Mouse (Mus musculus): Measurements from ENCODE around the gene Sbpl. TPM values are rescaled to one million over a fixed set of nuclear protein-coding genes. Genes with fewer than 3 reads are reported as not detected.
"Not testable (repeated sequence)": the region's sequence is repeated elsewhere in the genome, so short reads cannot be mapped to it uniquely, and the experiment has no call there.

The Sbpl gene
- polyA plus RNA-seq, 1 experiment from 2014 or later, result not detected

DNA sequence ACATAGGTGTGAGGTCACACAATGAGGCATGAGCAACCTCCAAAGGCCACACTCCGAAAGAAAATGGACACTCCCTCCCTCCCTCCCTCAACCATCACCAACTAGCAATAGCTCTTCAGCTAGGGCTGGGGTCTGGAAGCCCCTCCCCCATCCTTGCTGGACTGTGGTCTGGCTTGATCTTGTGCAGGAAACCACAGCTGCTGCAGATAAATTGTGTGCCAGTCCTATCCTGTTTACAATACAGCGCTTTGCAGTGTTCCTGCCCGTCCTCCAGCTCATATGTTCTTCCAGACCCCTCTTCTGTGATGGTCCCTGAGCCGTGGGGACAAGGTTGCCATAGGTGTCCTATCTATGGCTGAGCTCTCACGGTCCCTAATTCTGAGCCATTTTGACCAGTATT, 23.9 kb downstream of the Sbpl start:
- Histone ChIP-seq H3K27me3 (replicated peaks; ENCODE audit: control insufficient read depth, insufficient read depth, low read length) (no peaks in the 10 kb centered on the region), H3K4me2 (ENCODE audit: low read length) (no peak overlapping the region), H3K27ac (ENCODE audit: low read depth, low read length) (no peak overlapping the region), H3K36me3 (ENCODE audit: control insufficient read depth, insufficient read depth, low read length) (no peaks in the 10 kb centered on the region), H3K4me1 (ENCODE audit: control insufficient read depth, insufficient read depth, low read length) (no peaks in the 10 kb centered on the region), H3K4me3 (ENCODE audit: low read depth, low read length) (no peak overlapping the region), H3K9ac (ENCODE audit: low read length) (no peak overlapping the region), H3K9me3 (replicated peaks; ENCODE audit: control insufficient read depth, low read length) (no peaks in the 10 kb centered on the region)
- ATAC-seq, result no peak
- DNase-seq (ENCODE audit: low spot score), result no peak
- WGBS, result 87% methylated on average over 5 of the region's 5 CpGs

DNA sequence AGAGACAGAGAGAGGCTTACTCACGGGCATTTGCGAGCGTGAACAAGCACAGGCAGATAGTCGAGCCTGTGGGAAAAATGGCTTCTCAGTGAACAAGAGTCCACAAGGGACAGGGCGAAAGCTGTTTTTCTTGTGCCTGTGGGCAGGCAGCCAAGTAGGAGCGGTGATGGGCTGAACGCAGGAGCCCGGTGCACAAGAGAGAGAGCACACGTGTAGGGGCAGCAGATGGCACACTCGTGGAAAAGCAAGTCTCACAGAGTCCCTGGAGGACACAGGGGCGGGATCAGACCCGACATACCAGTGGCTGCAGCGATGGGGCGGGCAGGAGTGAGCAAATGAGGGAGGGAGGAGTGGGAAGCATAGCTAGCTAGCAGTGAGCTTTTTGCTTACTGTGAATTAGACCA, 30.0 kb downstream of the Sbpl start:
- H3K9ac ChIP-seq (ENCODE audit: low read length), result peak overlapping the region; percentile 65
- WGBS, result 2% methylated on average over 14 of the region's 14 CpGs
- peaks cover 3% of the 10 kb centered on the region; the same call in 1 of the 2 replicates for H3K4me1 ChIP-seq (ENCODE audit: control insufficient read depth, insufficient read depth, low read length)
- peak; percentile 81 for DNase-seq (ENCODE audit: low spot score)
- no peaks in the 10 kb centered on the region for H3K9me3 ChIP-seq (replicated peaks; ENCODE audit: control insufficient read depth, low read length)
- H3K36me3 ChIP-seq (ENCODE audit: control insufficient read depth, insufficient read depth, low read length), result no peaks in the 10 kb centered on the region
- H3K4me2 ChIP-seq (ENCODE audit: low read length), result peak overlapping the region; percentile 68
- H3K4me3 ChIP-seq (ENCODE audit: low read depth, low read length), result peak overlapping the region; percentile 47
- H3K27ac ChIP-seq (ENCODE audit: low read depth, low read length), result peak overlapping the region; percentile 90
- H3K27me3 ChIP-seq (replicated peaks; ENCODE audit: control insufficient read depth, insufficient read depth, low read length), result no peaks in the 10 kb centered on the region
- ATAC-seq, result peak; percentile 75

DNA sequence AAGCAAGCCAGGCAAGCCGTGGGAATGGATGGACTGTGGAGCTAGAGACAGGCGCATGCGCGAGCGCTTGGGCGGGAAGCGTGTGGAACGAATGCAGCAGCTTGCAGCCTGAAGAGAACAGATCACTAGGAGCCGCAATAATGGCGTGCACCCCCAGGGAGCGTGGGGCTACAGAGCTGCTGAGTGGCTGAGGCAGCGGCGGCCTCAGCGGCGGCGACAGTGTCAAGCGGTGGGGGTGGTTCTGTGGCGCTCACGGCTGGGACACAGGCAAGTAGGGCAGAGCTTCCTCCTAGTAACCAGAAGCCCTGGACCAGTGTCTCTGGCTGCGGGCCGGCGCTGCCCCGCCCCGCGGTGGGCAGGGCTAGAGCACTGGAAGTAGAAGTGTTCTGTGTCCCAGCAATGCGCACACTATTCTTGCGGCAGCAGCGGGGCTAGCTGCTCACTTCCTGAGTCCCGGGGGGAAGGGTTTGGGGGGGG, 30.5 kb downstream of the Sbpl start:
- WGBS, result 0% methylated on average over 29 of the region's 29 CpGs
- H3K27me3 ChIP-seq (replicated peaks; ENCODE audit: control insufficient read depth, insufficient read depth, low read length), result no peaks in the 10 kb centered on the region
- peak overlapping the region; percentile 90 for H3K27ac ChIP-seq (ENCODE audit: low read depth, low read length)
- DNase-seq (ENCODE audit: low spot score), result peak; percentile 95
- peak overlapping the region; percentile 65 for H3K9ac ChIP-seq (ENCODE audit: low read length)
- H3K4me1 ChIP-seq (ENCODE audit: control insufficient read depth, insufficient read depth, low read length), result peaks cover 3% of the 10 kb centered on the region; the same call in 1 of the 2 replicates
- peak overlapping the region; percentile 68 for H3K4me2 ChIP-seq (ENCODE audit: low read length)
- no peaks in the 10 kb centered on the region for H3K9me3 ChIP-seq (replicated peaks; ENCODE audit: control insufficient read depth, low read length)
- peak overlapping the region; percentile 47 for H3K4me3 ChIP-seq (ENCODE audit: low read depth, low read length)
- ATAC-seq, result peak; percentile 99
- no peaks in the 10 kb centered on the region for H3K36me3 ChIP-seq (ENCODE audit: control insufficient read depth, insufficient read depth, low read length)

DNA sequence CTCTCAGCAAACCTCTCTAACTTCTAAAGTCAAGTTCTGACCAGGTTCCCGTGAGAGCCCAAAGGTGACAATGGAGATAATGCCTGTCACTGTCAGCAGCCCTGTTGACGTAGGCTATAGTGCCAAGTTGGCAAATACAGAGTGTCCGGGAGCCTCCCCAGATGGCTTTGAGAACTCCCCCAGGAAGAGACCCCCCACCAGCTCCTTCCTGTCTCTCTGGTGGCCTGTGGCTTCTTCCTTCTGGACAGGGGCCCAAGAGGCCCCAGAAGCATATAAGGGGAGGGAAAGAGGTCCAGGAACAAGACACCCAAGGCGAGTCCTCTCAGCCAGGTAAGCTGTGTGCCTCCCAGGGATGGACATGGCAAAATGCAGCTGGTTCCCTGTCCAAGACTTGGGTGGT, 37.9 kb downstream of the Sbpl start, which contains the start of gene Dcpp3:
Gene Dcpp3 (plus strand): TSS at position 301 of the 400 bp plus-strand sequence.
- H3K9ac ChIP-seq (ENCODE audit: low read length); DNase-seq (ENCODE audit: low spot score); H3K27ac ChIP-seq (ENCODE audit: low read depth, low read length); H3K36me3 ChIP-seq (ENCODE audit: control insufficient read depth, insufficient read depth, low read length); H3K9me3 ChIP-seq (replicated peaks; ENCODE audit: control insufficient read depth, low read length); H3K27me3 ChIP-seq (replicated peaks; ENCODE audit: control insufficient read depth, insufficient read depth, low read length); H3K4me1 ChIP-seq (ENCODE audit: control insufficient read depth, insufficient read depth, low read length); H3K4me2 ChIP-seq (ENCODE audit: low read length); ATAC-seq; H3K4me3 ChIP-seq (ENCODE audit: low read depth, low read length): not testable (repeated sequence)
- WGBS, result 81% methylated on average over 4 of the region's 4 CpGs

Other genes with a start within 250 kb of the Sbpl start
- not detected in 2 replicates for gene 1520401A03Rik, start 232.5 kb downstream of the Sbpl start, polyA plus RNA-seq (2014; fragmentation: Nextera tagmentation; extraction: Ambion mirVana)
- gene Pkmyt1, start 228.9 kb downstream of the Sbpl start, polyA plus RNA-seq (2014; fragmentation: Nextera tagmentation; extraction: Ambion mirVana), result 18.0 and 23.1 TPM in 2 replicates
- 31.9 and 38.3 TPM in 2 replicates for gene Paqr4, start 214.4 kb downstream of the Sbpl start, polyA plus RNA-seq (2014; fragmentation: Nextera tagmentation; extraction: Ambion mirVana)
- 0.23 and 0.25 TPM in 2 replicates for gene Kremen2, start 209.4 kb downstream of the Sbpl start, polyA plus RNA-seq (2014; fragmentation: Nextera tagmentation; extraction: Ambion mirVana)
- 129 and 143 TPM in 2 replicates for gene Flywch1, start 183.7 kb downstream of the Sbpl start, polyA plus RNA-seq (2014; fragmentation: Nextera tagmentation; extraction: Ambion mirVana)
- gene Flywch2, start 169.2 kb downstream of the Sbpl start, polyA plus RNA-seq (2014; fragmentation: Nextera tagmentation; extraction: Ambion mirVana), result 36.9 and 44.2 TPM in 2 replicates
- 226 and 339 TPM in 2 replicates for gene Srrm2, start 164.7 kb downstream of the Sbpl start, polyA plus RNA-seq (2014; fragmentation: Nextera tagmentation; extraction: Ambion mirVana)
- 1,202 and 1,508 TPM in 2 replicates for gene Elob, start 126.1 kb downstream of the Sbpl start, polyA plus RNA-seq (2014; fragmentation: Nextera tagmentation; extraction: Ambion mirVana)
- gene Prss33, start 119.2 kb downstream of the Sbpl start, polyA plus RNA-seq (2014; fragmentation: Nextera tagmentation; extraction: Ambion mirVana), result not detected in 2 replicates
- gene Prss32, start 111.4 kb downstream of the Sbpl start, polyA plus RNA-seq (2014; fragmentation: Nextera tagmentation; extraction: Ambion mirVana), result not detected in 2 replicates
- gene Prss41, start 111.1 kb downstream of the Sbpl start, polyA plus RNA-seq (2014; fragmentation: Nextera tagmentation; extraction: Ambion mirVana), result 0.31 and 0.66 TPM in 2 replicates
- not detected in 2 replicates for gene Prss21, start 87.2 kb downstream of the Sbpl start, polyA plus RNA-seq (2014; fragmentation: Nextera tagmentation; extraction: Ambion mirVana)
- gene Dcpp1, start 74.4 kb downstream of the Sbpl start, polyA plus RNA-seq (2014; fragmentation: Nextera tagmentation; extraction: Ambion mirVana), result not detected in 2 replicates
- not detected in 2 replicates for gene Dcpp2, start 74.4 kb downstream of the Sbpl start, polyA plus RNA-seq (2014; fragmentation: Nextera tagmentation; extraction: Ambion mirVana)
- gene Dcpp3, start 37.8 kb downstream of the Sbpl start, polyA plus RNA-seq (2014; fragmentation: Nextera tagmentation; extraction: Ambion mirVana), result not detected in 2 replicates
- gene Sbp, start 13.6 kb downstream of the Sbpl start, polyA plus RNA-seq (2014; fragmentation: Nextera tagmentation; extraction: Ambion mirVana), result not detected in 2 replicates
- gene Prss30, start 25.3 kb upstream of the Sbpl start, polyA plus RNA-seq (2014; fragmentation: Nextera tagmentation; extraction: Ambion mirVana), result not detected in 2 replicates
- gene Prss22, start 42.8 kb upstream of the Sbpl start, polyA plus RNA-seq (2014; fragmentation: Nextera tagmentation; extraction: Ambion mirVana), result not detected in 2 replicates
- not detected in 2 replicates for gene Prss27, start 82.9 kb upstream of the Sbpl start, polyA plus RNA-seq (2014; fragmentation: Nextera tagmentation; extraction: Ambion mirVana)
- gene Kctd5, start 118.2 kb upstream of the Sbpl start, polyA plus RNA-seq (2014; fragmentation: Nextera tagmentation; extraction: Ambion mirVana), result 84.3 and 87.0 TPM in 2 replicates
- 42.6 and 59.0 TPM in 2 replicates for gene Pdpk1, start 195.7 kb upstream of the Sbpl start, polyA plus RNA-seq (2014; fragmentation: Nextera tagmentation; extraction: Ambion mirVana)
- 28.4 and 29.6 TPM in 2 replicates for gene Amdhd2, start 208.5 kb upstream of the Sbpl start, polyA plus RNA-seq (2014; fragmentation: Nextera tagmentation; extraction: Ambion mirVana)
- gene Atp6v0c, start 214.4 kb upstream of the Sbpl start, polyA plus RNA-seq (2014; fragmentation: Nextera tagmentation; extraction: Ambion mirVana), result 1,021 and 1,033 TPM in 2 replicates

Data from forebrain, embryonic 14.5 days (tissue).